Mouse (Mus musculus) layer of hippocampus, adult 9-11 months (tissue): ENCODE measurements around the gene Rce1.
"Not testable (repeated sequence)": the region's sequence is repeated elsewhere in the genome, so short reads cannot be mapped to it uniquely, and the experiment has no call there.

Experiments
- DNase-seq: peaks from one replicate; pipeline ENCODE4 v3.0.0; 2022

The Rce1 gene

DNA sequence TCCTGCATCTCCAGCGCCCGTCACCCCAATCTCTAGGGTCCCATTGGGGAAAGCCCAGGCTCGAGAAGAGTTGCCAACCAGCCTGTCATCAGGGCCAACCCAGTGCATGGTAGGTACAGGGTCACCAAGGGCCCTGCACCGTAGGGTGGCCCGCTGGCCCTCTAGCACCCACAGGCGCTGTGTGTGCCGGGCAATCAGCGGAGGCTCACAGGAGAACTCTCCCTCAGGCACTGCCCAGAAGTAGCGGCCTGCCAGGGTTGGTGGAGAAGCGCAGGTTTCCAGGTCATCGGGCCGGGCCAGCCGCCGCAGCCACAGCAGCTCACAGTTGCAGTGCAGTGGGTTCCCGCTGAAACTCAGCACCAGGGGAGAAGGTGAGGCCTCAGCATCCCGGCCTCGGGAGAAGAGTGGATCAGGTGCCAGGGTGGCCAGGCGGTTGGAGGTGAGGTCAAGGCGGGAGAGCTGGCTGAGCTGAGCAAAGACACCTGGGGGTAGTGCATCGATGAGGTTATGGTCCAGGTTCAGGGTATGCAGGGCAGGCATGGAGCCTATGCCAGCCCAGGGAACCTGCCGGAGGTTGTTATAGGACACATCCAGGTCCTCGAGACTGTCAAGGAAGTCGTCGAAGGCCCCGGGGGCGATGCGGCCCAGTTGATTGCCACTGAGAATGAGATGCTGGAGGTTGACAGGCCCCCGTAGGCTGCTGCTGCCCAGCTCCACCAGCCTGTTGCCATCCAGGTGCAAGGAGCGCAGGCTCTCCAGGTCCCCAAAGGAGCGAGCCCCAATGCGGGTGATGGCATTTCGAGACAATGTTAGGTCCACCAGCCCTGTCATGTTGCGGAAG, 11.8 kb downstream of the Rce1 start:
- no peak for DNase-seq

DNA sequence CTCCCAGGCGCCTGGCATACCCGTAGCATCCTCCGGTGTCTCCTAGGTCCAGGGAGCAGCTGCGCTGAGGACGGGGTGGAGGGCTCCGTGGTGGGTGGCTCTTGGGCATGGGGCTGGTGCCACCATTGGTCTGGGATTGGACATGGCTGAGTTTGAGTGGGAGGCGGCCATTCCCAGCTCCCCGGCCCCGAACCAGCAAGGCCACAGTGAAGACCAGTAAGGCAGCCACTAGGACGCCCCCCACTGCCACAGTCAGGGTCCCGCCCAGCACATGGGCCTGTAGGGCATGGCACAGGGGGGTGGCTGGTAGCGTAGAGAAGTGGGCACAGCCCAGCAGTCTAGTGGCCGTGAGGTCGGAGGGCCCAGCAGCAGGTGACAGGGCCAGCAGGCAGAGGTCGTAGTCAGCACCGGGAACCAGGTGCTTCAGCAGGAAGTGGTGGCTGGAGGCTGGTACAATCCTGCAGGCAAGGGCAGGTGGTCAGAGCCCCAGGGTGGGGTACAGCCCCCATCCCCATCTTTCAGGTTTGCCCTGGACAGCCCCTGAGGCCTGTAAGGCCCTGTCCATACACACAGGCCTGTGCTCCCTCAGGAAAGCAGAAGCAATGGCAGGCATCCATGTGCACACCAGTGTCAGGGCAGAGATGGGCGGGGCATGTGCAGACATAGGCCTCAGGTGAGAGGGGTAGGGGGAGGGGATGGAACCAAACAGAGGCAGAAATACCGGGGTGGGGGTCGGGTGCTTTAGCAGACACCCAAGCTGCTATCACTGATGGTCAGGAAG, 13.1 kb downstream of the Rce1 start:
- no peak for DNase-seq

DNA sequence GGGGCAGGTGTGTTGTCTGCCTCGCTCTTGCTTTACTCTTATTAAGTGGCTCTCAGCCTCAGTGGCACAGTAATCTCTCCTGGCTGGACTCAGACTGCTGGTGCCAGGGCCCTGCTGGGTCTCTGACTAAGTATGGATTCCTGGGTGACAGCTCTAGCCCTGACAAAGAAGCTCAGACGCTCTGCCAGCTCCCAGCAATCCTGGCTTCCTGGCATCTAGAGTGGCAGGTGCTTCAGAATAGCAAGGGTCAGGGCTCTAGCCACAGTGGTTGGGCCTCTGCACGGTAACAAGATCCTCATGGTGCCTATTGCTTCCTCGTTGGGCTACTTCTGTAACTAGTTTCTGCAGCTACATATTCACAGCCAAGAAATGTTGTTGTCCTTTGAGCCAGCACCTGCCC, 15.3 kb downstream of the Rce1 start:
- no peak for DNase-seq

DNA sequence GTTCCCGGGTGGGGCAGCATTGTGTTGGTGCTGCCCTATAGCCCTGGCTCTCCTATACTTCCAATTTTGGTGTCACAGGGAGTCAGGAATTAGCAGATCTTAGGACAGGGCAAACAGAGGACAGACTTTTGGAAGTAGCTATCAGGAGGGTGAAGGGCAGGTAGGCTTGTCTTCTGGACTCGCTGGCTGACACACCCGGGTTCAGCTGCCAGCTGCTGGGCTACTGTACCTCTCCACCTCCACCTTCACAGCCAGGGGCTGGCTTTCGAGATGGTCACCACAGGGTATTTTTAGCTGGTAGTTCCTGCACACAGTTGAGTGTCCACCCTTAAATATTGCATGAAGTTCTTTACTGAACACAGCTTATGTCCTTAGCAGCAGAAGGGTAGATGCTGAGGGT, 16.9 kb downstream of the Rce1 start:
- no peak for DNase-seq

DNA sequence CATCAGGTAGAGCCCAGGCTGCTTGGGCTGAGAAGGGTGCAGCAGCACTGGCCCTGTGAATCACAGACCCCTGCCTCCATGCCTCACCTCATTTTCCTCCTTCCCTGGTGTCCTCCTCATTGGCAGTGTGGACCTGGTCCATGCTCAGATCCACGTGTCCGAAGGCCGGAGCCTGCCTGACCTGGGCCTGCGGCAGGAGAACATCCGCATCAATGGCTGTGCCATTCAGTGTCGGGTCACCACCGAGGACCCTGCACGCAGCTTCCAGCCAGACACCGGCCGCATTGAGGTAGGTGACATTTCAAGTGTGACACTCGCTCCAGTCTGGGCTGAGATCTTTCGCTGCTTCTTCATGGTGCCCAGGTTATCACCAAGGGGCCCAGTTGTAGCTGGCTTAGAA, 18.0 kb downstream of the Rce1 start:
- no peak for DNase-seq

DNA sequence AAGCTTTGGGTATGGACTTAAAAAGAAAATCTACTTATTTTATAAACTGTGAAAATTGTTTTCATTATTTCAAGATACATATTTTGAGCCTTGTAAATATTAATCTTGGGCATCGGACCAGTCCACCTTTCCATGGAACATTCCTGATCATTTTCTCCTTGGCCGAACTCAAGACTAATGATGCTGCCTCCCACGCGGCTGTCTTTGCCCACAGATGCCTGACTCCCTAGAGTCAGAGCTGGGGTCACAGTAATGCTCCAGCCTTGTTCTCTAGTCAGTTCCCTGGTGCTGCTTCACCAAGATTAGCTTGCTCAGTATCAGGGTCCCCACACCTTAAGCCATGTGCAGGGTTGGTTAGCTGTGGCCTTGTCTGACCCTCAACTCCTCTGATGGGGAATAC, 19.8 kb downstream of the Rce1 start:
- DNase-seq: no peak

DNA sequence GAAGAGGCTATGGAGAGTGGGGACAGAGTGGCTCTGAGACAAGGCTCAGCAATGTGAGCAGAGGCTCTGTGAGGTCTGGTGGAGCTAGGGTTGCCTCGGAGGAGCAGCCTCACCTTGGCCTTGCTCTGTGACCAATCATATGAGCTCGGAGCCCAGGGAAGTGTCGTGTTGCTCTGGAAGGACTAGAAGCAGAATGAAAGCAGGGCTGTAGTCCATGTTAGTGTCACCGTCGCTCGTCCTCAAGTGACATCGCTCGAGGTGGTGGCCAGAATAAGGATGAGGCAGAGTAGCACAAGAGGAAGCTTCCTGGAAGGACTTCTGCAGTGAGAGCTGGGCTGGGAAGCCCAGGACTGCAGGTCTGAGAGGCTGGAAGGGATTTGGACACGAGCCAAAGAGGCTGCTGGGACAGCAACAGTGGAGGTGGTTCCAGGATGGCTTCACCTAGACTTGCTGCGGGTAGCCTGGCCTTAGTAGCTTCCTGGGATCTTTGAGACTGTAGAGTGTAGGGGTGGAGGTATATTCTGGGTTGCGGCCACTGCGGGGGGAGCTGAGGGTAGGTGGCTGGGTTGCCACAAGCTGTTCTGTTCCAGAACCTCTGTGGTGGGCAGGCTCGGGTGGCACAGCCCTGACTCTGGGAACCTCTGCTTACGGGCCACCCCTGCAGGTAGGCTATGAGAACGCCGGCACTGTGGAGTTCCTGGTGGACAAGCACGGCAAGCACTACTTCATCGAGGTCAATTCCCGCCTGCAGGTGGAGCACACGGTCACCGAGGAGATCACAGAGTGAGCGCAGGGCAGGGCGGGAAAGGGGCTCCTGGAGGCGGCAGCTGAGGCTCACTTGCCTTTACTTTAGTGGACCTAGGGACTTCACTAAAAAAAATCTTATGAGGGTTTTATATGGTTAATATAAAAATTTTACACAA, 21.4 kb downstream of the Rce1 start:
- DNase-seq: no peak

DNA sequence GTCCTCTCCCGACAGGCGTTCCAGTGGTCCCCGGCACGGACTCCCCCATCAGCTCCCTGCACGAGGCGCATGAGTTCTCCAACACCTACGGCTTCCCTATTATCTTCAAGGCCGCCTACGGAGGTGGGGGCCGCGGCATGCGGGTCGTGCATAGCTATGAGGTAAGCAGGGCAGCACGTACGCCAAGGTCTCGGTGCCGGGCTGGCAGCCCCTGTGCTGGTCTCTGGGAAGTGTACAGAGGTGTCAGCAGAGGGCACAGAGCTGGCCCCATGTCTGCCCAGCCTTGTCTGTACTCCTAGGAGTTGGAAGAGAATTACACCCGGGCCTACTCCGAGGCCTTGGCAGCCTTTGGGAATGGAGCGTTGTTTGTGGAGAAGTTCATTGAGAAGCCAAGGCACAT, 23.0 kb downstream of the Rce1 start:
- no peak for DNase-seq

DNA sequence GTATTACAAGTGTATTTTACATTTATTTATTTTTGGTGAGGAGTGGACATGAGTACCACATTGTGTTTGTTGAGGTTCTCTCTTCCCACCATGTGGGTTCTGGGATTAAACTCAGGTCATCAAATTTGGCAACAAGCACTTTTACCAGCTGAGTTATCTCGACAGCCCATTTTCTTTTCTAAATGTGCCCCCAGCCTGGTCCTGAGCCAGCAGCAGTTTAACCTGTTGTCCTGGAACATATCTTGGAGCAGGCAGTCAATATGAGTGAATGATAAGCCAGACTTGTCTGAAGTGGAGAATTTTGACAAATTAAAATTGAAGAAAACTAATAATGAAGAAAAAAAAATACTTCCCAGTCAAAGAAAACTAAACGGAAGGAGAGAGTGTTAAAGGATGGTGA, 29.4 kb downstream of the Rce1 start:
- DNase-seq: no peak

DNA sequence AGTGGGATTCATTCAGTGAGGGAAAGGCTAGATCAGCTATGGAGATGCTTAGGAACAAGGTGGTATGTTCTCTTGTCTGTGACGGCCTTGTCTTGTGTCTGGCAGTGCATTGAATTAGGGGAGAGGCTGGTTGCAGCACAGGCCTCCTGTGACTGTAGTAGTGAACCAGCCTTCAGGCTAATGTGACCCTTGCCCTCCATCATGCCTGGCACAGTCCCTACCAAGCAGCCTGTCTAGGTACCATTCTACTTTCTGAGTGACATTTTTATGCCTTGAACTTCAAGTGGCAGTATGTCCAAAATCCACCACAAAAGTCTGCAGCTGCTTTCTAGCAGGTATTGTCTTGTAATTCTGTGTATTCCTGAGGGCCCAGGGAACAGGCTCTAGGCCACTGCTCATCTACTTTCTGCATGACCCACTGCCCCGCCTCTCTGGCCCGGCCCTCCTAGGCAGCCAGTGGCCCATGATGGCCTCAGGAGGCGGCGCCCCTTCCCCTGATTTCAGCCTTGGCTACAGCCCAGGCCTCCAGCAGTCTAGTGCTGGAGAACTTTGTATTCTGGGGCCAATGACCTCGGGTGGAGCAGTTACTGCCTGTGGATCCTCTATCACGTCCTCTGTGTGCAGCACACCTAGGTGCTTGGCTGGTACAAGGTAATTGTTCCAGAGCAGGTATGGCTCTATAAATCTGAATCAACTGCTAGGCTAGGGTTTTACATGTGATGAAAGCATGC, 31.5 kb downstream of the Rce1 start:
- no peak for DNase-seq

DNA sequence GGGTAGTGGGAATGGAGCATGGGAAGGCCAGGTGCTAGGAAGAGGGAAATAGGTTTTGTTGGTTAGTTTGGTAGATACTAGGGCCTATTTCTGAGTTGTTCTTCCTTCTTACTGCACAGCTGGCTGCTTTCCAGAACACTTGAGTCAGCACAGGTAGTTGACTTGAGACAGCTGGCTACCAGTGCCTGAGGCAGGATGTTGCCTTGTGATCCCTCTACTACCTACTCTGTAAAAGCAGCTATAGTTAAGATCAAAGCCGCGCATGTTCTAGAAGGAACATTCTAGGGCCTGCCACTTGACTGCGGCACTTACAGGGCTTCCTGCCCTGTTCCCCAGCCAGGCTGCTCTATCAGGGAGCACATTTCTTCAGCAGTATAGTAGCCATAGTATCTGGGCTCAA, 35.4 kb downstream of the Rce1 start:
- no peak for DNase-seq

DNA sequence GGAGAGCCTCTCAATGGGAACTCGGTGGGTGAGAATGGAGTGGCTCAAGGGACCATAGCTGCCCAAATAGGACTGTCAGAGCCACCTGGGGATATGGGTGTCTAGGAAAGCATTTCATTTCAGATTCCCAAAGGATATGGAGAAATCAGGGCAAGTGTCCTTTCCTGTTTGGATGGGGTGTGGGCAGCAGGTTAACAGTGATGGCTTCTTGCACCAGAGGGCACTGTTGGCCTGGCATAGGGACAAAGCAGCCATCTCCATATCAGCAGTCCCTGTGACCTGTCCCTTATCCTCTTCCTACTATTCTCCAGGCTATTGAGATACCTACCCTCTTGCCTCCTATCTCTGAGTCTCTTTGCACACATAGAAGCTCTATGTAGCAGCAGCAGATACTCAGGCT, 36.4 kb downstream of the Rce1 start:
- DNase-seq: no peak

DNA sequence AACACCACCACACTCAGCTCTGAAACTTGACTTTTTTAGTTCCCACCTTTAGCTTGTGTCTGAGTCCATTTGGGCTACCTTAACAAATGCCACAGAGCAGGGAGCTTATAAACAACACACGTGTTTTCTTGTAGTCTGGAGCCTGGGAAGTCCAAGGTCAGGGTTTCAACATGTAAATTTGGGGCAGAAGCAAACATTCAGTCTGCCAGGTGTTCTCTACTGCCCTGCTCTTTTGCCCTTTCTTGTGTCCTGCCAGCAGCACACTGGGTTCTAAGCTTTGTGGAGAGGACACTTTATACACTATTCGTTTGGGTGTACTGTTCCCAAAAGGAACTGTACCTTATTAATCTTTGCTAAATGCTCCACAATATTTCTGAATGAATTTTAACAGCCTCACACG, 37.0 kb downstream of the Rce1 start:
- no peak for DNase-seq

DNA sequence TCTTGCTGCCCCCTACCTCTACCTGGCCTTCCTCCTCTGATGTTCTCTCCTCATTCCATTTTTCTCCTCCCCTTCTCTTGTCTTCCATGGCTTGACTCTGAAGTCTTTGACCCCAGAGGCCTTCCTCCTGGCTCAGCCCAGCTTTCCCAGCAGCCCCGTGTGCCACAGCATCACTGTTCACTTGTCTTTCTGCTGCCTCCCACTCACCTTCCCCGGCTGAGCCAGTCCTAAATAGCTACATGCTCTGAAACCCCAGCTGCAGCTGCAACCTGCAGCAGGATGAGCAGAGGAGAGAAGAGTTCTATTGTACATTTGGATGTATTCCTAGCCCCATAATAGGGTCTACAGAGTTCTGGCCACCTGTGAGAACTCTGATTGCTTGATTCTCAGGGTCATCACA, 38.0 kb downstream of the Rce1 start:
- DNase-seq: no peak

DNA sequence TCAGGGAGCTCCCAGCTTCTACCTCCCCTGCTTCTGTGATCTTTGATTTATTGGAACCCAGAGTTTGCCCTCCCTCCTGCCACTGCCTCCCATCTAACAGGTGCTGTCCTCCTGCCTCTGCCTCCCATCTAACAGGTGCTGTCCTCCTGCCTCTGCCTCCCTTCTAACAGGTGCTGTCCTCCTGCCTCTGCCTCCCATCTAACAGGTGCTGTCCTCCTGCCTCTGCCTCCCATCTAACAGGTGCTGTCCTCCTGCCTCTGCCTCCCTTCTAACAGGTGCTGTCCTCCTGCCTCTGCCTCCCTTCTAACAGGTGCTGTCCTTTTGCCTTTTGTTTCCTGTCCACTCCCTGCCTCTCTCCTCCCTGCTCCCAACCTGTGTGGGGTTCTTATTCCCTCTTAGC, 38.7 kb downstream of the Rce1 start:
- not testable (repeated sequence) for DNase-seq

DNA sequence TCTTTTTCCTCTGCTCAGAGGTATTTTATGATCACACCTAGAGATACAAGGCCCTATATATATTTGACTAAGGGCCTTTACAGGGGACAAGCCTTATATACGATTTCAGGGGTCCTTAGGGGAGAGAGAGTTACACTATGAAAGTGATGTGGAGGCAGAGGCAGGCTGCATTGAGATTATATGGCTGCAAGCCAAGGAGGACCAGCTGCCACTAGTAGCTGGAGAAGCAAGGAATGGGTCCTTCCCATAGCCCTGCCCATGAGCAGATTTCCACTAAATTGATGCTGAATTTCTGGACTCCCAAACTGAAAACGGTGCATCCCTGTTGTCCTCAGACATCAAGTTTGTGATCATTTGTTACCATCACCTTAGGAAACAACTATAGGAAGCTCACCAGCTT, 41.6 kb downstream of the Rce1 start:
- no peak for DNase-seq

DNA sequence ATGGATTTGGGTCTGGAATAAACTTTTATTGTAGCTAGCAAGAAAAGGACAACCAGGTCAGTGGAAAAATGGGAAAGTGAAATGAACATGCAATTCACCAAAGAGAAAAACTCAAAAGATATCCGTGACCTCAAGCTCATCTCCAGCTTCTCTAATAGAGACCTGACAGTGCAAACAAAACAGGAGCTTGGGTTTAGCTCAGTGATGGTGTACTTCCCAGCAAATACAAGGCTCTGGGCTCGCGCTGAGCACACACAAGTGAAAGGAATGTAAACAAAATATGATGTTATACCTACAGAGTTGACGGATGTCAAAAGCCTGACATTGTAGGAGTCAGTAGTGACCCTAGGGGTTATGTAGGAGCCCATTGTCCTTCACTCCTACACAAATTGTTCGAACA, 46.1 kb downstream of the Rce1 start:
- no peak for DNase-seq

DNA sequence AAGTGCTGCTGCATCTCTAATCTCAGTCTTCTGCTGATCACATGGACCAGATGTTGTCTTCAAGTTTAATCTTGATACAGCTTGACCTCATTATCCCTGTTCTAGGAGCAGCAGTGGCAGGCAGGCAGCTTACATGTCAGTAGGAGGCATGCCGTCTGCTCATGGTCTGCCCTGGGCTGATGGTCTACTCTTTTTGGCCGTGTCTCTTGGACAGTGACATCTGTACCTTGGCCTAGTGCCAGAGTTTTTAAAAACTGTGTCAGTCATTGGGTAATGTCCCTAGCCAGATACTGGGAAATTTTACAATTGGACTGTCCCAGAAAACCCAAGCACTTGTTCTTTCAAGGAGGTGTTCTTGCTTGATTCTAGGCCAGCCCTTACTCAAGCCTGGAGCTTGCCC, 46.6 kb downstream of the Rce1 start:
- no peak for DNase-seq

DNA sequence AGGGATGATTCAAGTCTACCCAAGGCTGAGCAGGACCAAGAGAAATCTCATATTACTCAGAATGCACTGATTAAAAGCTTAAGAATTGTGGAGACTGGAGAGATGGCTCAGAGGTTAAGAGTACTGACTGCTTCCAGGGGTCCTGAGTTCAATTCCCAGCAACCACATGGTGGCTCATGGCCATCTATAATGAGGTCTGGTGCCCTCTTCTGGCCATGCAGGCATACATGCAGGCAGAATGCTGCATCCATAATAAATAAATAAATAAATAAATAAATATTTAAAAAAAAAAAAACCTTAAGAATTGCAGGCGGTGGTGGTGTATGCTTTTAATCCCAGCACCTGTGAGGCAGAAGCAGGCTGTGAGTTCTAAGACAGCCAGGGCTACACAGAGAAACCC, 52.2 kb downstream of the Rce1 start:
- DNase-seq: no peak
